Comparison of ENCODE assay signal across 10 mouse cellular contexts in the genomic region with DNA sequence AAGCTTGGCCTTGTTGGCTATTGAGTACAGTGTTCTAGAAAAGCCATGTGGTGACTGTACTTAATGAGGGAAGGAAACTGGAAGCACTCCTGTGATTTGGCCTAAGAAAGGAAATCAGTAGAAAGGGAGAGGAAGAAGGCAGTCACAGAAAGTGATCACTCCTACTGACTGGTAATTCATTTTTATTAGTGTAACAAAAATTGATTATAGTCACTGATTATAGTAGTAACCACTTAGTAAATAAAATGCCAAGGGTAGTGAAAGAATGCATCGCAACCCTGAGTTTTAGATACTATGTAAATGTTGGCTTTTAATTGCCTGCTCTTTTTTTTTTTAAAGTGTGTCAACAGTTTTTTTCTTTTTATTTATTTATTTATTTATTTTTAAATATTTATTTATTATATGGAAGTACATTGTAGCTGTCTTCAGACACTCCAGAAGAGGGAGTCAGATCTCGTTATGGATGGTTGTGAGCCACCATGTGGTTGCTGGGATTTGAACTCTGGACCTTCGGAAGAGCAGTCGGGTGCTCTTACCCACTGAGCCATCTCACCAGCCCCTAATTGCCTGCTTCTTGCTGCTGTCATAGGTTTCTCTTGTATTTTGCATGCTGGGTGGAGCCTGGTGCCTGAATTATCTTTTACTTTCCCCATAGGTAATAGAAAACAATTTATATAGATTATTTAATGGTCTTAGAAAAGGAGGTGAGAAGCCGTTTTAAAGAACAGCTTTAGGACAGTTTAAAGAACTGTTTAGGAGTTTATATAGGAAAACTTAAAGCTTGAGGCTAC. TPM values are rescaled to one million over a fixed set of nuclear protein-coding genes. Genes with fewer than 3 reads are reported as not detected.
DNase-seq lines count a peak whose midpoint lies in the region; ATAC-seq and TF ChIP-seq lines count a peak whose summit lies in the region.
"Had no signal": no experiment of that assay in that cellular context is flagged by ENCODE, and none has a peak within 500 bp of the region (broad histone marks: within the 10 kb centered on the region; RNA-seq: fewer than 3 reads in every experiment).

No protein-coding gene starts in this region.

- no peak for ATAC-seq in heart, embryonic 16.5 days (replicated peaks; ENCODE audit: extremely low read depth, insufficient read depth, low FRiP score)
- no peak for ATAC-seq in embryonic facial prominence, embryonic 12.5 days (ENCODE audit: insufficient number of reproducible peaks, insufficient read depth, low FRiP score, low TSS enrichment)
- no peak for ATAC-seq in hindbrain, postnatal 0 days
- no peak for ATAC-seq in midbrain, embryonic 14.5 days (ENCODE audit: low FRiP score, low TSS enrichment)
- no peak for ATAC-seq in frontal cortex, adult (ENCODE audit: low TSS enrichment)

- no peaks in the 10 kb centered on the region for H3K9me3 ChIP-seq in heart, embryonic 16.5 days (replicated peaks; ENCODE audit: control insufficient read depth, low read length)
- H3K9me3 ChIP-seq in embryonic facial prominence, embryonic 12.5 days = no peaks in the 10 kb centered on the region
- no peaks in the 10 kb centered on the region for H3K9me3 ChIP-seq in hindbrain, postnatal 0 days (ENCODE audit: low read length)
- no peaks in the 10 kb centered on the region for H3K9me3 ChIP-seq in midbrain, embryonic 14.5 days (ENCODE audit: control insufficient read depth, low read length)
- H3K9me3 ChIP-seq: megakaryocyte, embryonic 14.5 days had no signal

- H3K27me3 ChIP-seq in heart, embryonic 16.5 days (ENCODE audit: control insufficient read depth, insufficient read depth, low read length) = no peaks in the 10 kb centered on the region
- no peaks in the 10 kb centered on the region for H3K27me3 ChIP-seq in embryonic facial prominence, embryonic 12.5 days
- H3K27me3 ChIP-seq in hindbrain, postnatal 0 days (ENCODE audit: insufficient read depth, low read length) = no peaks in the 10 kb centered on the region
- no peaks in the 10 kb centered on the region for H3K27me3 ChIP-seq in midbrain, embryonic 14.5 days (ENCODE audit: control insufficient read depth, insufficient read depth, low read length)
- H3K27me3 ChIP-seq: megakaryocyte, embryonic 14.5 days had no signal

- WGBS in heart, embryonic 16.5 days = 79% methylated on average over 5 of the region's 5 CpGs
- WGBS in embryonic facial prominence, embryonic 12.5 days = 85% methylated on average over 5 of the region's 5 CpGs
- 62% methylated on average over 5 of the region's 5 CpGs for WGBS in hindbrain, postnatal 0 days
- 79% methylated on average over 5 of the region's 5 CpGs for WGBS in midbrain, embryonic 14.5 days

- H3K4me3 ChIP-seq in heart, embryonic 16.5 days (ENCODE audit: low read length) = peak overlapping the region; percentile 99
- peak overlapping the region; percentile 93; the same call in 1 of the 2 replicates for H3K4me3 ChIP-seq in embryonic facial prominence, embryonic 12.5 days
- peak overlapping the region; percentile 98 for H3K4me3 ChIP-seq in hindbrain, postnatal 0 days (ENCODE audit: low read length)
- peak overlapping the region; percentile 96 for H3K4me3 ChIP-seq in midbrain, embryonic 14.5 days (replicated peaks; ENCODE audit: low read depth, low read length)

- H3K4me2 ChIP-seq in heart, embryonic 16.5 days (ENCODE audit: low read depth, low read length) = peak overlapping the region; percentile 83
- peak overlapping the region; percentile 63 for H3K4me2 ChIP-seq in embryonic facial prominence, embryonic 12.5 days (replicated peaks)
- H3K4me2 ChIP-seq in hindbrain, postnatal 0 days (ENCODE audit: low read depth, low read length) = peak overlapping the region; percentile 91
- peak overlapping the region; percentile 80 for H3K4me2 ChIP-seq in midbrain, embryonic 14.5 days (ENCODE audit: low read length)

- peak overlapping the region; percentile 65; the same call in 1 of the 2 replicates for H3K9ac ChIP-seq in heart, embryonic 16.5 days (ENCODE audit: low read length)
- no peak overlapping the region for H3K9ac ChIP-seq in embryonic facial prominence, embryonic 12.5 days
- H3K9ac ChIP-seq in hindbrain, postnatal 0 days (replicated peaks; ENCODE audit: low read length) = no peak overlapping the region
- H3K9ac ChIP-seq in midbrain, embryonic 14.5 days (replicated peaks; ENCODE audit: low read length) = no peak overlapping the region

- peaks cover 4% of the 10 kb centered on the region for H3K36me3 ChIP-seq in heart, embryonic 16.5 days (ENCODE audit: control insufficient read depth, insufficient read depth)
- peaks cover 17% of the 10 kb centered on the region for H3K36me3 ChIP-seq in embryonic facial prominence, embryonic 12.5 days
- no peaks in the 10 kb centered on the region for H3K36me3 ChIP-seq in hindbrain, postnatal 0 days (ENCODE audit: insufficient read depth, low read length)
- no peaks in the 10 kb centered on the region; the same call in 1 of the 2 replicates for H3K36me3 ChIP-seq in midbrain, embryonic 14.5 days (ENCODE audit: control insufficient read depth, insufficient read depth, low read length)

- TF ChIP-seq CTCF in hindbrain, postnatal 0 days (IDR thresholded peaks at IDR 0.05; ENCODE audit: low read depth) = no peak

- H3K4me1 ChIP-seq in heart, embryonic 16.5 days (ENCODE audit: control insufficient read depth, insufficient read depth, low read length) = peaks cover 49% of the 10 kb centered on the region
- H3K4me1 ChIP-seq in embryonic facial prominence, embryonic 12.5 days = peaks cover 39% of the 10 kb centered on the region
- peaks cover 30% of the 10 kb centered on the region for H3K4me1 ChIP-seq in hindbrain, postnatal 0 days (ENCODE audit: insufficient read depth, low read length)
- H3K4me1 ChIP-seq in midbrain, embryonic 14.5 days (ENCODE audit: control insufficient read depth, insufficient read depth, low read length) = peaks cover 49% of the 10 kb centered on the region

- DNase-seq in heart, postnatal 4 days = no peak
- DNase-seq in hindbrain, postnatal 0 days (ENCODE audit: low spot score) = no peak
- no peak for DNase-seq in midbrain, embryonic 14.5 days
- DNase-seq in cerebellum, postnatal 14 days = no peak
- no peak for DNase-seq in ovary, postnatal 10 days (ENCODE audit: low spot score)
- DNase-seq: kidney, adult 2 months had no signal

- no peak overlapping the region for H3K27ac ChIP-seq in heart, embryonic 16.5 days (ENCODE audit: low read length)
- H3K27ac ChIP-seq in embryonic facial prominence, embryonic 12.5 days = no peak overlapping the region
- no peak overlapping the region for H3K27ac ChIP-seq in hindbrain, postnatal 0 days
- no peak overlapping the region for H3K27ac ChIP-seq in midbrain, embryonic 14.5 days (replicated peaks; ENCODE audit: low read depth, low read length)

RNA-seq across cellular contexts. Expression of a gene that starts 3.0 kb away (rescaled TPM):
- polyA plus RNA-seq in heart, embryonic 16.5 days (2015; fragmentation: Nextera tagmentation; extraction: Ambion mirVana) = 646 and 689 TPM in 2 replicates
- total RNA-seq in heart, postnatal 4 days (2021) = 100 to 1,000 TPM; 826 to 885 TPM
- 1,049 and 1,107 TPM in 2 replicates for polyA plus RNA-seq in embryonic facial prominence, embryonic 12.5 days (2016; fragmentation: Nextera tagmentation; extraction: Ambion mirVana)
- 181 and 188 TPM in 2 replicates for total RNA-seq in hindbrain, postnatal 0 days (2014; rRNA removed)
- 1,457 and 1,531 TPM in 2 replicates for polyA plus RNA-seq in hindbrain, postnatal 0 days (2015; fragmentation: Nextera tagmentation; extraction: Ambion mirVana)
- polyA plus RNA-seq in midbrain, embryonic 14.5 days (2014; fragmentation: Nextera tagmentation; extraction: Ambion mirVana) = 1,339 and 1,573 TPM in 2 replicates

RNA-seq across cellular contexts. Expression of a gene that starts 56.6 kb away (rescaled TPM):
- polyA plus RNA-seq in heart, embryonic 16.5 days (2015; fragmentation: Nextera tagmentation; extraction: Ambion mirVana) = 99.6 and 101 TPM in 2 replicates
- total RNA-seq in heart, postnatal 4 days (2021) = 100 to 1,000 TPM; 117 to 123 TPM
- 135 and 142 TPM in 2 replicates for polyA plus RNA-seq in embryonic facial prominence, embryonic 12.5 days (2016; fragmentation: Nextera tagmentation; extraction: Ambion mirVana)
- total RNA-seq in hindbrain, postnatal 0 days (2014; rRNA removed) = 83.3 and 111 TPM in 2 replicates
- polyA plus RNA-seq in hindbrain, postnatal 0 days (2015; fragmentation: Nextera tagmentation; extraction: Ambion mirVana) = 82.3 and 82.5 TPM in 2 replicates
- polyA plus RNA-seq in midbrain, embryonic 14.5 days (2014; fragmentation: Nextera tagmentation; extraction: Ambion mirVana) = 83.7 and 114 TPM in 2 replicates
